Mouse (Mus musculus): ENCODE data around the gene Usf2.
"Not testable (repeated sequence)": the region's sequence is repeated elsewhere in the genome, so short reads cannot be mapped to it uniquely, and the experiment has no call there.

The Usf2 gene

DNA sequence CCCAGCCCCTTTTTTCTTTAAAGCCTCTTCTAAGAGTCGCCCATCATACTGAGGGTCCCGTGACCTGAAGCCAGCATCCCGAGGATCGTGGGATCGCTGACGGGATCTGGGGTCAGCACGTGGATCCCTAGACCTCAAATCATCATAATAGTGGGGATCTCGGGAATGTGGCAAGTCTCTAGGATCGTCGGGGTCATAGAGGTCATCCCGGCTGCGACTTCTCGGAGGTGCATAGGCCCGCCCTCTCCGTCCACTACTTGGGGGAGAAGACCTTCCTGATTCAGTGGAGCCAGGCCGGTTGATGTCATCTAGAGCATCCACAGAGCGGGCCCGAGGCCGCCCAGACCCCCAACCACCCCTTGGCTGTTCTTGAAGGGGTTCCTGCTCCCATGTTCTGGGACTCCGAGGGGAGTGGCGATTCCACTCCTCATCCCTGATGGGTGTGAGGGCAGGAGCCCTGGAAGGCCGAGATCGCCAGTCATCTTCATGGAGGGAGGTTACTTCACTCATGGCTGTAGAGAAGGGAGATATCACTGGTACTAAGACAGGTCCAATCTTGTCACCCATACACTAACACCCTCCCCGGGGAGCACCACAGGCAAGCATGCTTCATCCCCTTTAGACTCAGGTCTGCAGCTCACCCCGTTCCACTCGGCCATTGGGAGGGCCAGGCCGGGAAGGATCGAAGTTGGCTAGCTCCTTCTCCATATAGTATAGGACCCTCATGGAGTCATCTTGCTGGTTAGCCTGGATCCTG is 1.7 kb upstream of the Usf2 start:
- in situ Hi-C loops (cut with MseI, MboI): no loop called here

DNA sequence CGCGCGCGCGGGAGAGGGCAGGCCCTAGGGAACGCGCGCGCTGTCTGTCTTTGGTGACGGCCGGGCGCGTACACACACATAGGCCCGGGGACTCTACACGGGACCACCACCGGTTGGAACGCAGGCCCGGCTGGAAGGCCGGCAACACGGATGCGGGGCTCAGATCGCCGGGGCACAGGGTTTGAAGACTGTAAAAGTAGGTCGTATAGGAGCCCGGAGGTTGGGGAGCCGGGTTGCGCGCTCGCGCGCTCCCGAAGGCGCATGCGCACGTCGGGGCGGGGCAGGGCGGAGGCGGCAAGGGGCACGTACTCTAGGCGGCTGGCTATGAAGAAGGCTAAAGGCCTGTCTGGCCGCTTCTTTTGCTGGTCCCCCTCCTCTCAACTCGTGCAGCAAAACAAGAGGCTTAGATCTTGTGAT is 772 bp upstream of the Usf2 start:
- in situ Hi-C loops (cut with MseI, MboI): no loop called here

DNA sequence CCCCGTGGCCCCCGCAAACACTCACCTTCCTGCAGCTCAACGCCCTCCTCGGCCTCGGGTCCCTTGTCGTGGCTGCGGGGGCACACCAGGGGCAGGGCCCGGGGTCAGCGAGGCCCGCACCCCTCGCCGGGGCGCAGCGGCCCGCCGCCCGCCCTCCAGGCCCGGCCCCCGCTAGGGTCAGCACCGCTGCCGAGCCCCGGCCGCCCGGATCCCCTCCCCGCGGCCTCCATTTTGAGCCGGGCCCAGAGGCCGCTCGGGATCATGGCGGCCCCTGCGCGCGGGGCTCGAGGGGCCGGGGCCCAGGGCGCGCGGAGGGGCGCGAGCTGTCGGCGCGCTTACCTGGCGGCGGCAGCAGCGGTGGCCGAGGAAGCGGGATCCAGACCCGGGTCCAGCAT is 249 bp downstream of the Usf2 start:
- in situ Hi-C loops (cut with MseI, MboI): no loop called here

DNA sequence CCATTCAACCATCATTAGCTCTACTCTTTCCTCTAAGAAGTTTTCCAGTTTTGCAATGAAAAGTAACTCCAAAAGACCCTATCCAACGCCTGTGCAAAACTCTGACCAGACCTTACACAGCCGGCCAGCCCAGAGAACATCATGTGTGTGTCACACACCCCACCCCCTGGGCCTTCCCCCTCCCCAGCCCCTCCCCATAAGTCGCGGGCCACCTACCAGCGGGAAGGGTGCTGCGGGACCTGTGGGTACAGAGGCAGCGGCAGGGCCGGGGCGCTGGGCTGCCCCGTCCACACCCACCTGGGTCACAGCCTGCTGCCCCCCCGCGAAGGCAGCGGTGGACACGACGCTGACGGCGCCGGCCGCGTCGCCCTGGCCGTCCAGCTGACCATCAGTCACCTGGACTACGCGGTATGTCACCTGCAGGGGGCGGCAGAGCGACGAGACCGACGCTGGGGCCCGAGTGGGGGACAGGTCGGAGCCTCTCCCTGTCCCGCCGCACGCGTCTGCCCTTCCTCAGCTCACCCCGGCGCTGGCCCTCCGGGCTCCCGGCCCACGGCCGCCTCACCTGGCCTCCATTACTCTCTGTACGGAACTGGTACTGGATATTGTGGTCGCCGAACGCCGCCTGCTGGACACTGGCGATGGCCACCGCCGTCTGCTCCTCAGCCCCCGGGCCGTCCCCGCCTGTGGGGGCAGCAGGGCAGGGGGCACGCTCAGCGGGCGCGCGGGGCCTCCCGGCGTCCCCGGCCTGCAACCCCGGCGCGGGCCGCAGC is 833 bp downstream of the Usf2 start:
- in situ Hi-C loops (cut with MseI, MboI): no loop called here

DNA sequence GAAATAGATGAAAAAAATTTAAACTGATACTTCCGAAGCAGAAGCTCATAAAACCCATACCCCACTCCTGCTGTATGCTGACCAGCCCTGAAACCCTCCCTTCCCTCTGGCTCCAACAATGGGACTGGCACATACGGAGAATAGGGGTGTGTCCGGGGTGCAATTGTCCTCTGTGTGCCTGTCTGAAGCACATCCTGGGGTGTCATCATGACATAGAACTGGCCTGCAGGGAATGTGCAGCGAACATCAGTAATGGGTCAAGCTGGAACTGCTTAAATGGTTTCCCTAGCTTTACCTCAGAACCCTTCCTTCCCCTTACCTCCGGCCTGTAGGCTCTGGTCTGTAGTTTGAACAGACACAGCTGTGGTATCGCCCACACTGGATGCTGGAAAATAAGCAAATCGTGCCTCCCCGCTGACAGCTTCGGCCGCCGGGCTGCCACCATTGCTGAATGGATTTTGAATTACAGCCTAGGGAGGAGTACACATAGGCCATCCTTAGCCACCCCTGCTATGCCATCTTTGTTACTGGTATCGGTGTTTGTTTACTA is 1.6 kb downstream of the Usf2 start:
- in situ Hi-C loops (cut with MseI, MboI): no loop called here

DNA sequence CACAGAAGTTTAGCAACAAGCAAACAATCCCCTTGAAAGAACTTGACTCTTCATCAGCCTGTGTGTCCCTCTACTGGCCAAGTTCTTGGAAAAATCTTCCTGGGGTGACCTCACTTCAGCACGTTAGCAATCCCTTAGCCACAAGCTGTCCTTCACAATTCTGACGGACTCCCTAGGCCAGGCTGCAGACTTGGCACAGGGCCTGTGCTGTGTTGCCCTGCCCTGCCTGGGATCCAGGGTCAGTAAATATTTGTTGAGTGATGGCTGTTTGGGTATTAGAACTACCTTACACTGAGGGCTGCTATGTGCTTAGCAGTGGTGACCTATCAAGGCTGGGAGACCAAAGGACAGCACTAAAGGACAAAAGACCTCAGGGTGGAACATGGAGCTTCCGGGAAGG is 2.6 kb downstream of the Usf2 start:
- in situ Hi-C loops (cut with MseI, MboI): no loop called here

DNA sequence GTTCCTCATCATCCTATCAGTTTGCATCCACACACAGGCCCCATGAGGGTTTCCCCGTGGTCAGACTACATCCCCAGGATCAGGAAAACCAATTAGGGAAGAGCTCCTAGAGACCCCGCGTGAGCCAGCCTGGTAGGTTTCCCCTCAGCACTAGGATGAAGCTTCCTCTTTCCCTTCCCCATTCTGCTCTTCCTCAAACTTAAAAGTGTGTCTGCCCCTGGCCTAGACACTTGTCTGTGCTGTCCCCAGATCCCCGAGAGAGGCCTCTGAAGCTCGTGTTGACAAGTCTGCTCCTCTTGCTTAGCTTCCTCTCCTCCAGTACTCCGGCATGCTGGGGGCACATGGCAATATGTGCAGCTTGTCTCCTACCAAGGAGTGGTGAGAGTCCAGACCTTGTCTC is 3.1 kb downstream of the Usf2 start:
- in situ Hi-C loops (cut with MseI, MboI): no loop called here

DNA sequence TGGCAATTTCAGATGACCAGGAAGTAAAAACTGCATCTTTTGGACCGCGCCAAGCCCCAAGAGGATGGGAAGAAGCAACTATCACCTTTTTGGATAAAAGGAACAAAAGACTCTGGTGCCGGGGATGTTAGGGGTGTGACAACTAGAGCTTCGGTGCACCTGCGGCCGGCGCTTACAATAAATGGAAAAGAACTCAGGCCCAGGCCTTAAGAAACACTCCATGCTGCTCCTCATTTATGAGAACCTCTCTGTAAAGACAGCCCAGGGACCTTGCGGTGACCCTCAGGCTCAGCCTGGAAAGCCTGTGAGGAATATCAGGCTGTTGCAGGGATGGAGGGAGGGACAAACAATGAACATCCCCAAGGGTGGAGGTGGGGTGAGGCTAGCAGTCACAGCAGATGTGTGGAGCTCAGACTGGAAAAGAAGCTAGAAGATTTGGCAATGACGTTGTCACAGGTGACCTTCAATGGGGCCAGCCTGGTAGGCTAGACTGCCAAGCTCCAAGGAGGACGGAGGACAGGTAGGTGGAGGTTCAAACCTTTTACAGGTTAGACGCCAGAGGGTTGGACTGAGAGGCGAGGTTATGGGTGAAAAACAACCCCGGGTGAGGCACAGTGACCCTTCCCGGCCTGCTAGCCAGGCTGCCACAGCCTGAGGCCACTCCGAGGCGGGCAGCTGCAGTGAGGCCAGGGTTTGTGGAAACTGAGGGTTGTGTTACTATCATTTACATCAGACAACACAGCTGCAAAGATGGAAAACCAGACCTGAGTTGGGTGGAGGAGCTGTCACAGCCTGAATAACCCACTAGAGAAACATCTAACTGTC is 4.0 kb downstream of the Usf2 start:
- in situ Hi-C loops (cut with MseI, MboI): no loop called here

DNA sequence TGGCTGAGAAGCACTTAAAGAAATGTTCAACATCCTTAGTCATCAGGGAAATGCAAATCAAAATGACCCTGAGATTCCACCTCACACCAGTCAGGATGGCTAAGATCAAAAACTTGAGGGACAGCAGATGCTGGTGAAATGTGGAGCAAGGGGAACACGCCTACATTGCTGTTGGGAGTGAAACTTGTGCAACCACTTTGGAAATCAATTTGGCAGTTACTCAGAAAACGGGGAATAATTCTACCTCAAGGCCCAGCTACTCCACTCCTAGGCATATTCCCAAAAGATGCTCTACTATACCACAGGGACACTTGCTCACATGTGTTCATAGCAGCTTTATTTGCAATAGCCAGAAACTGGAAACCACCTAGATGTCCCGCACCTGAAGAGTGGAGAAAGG is 6.7 kb downstream of the Usf2 start:
- in situ Hi-C loops (cut with MseI, MboI): not testable (repeated sequence)

DNA sequence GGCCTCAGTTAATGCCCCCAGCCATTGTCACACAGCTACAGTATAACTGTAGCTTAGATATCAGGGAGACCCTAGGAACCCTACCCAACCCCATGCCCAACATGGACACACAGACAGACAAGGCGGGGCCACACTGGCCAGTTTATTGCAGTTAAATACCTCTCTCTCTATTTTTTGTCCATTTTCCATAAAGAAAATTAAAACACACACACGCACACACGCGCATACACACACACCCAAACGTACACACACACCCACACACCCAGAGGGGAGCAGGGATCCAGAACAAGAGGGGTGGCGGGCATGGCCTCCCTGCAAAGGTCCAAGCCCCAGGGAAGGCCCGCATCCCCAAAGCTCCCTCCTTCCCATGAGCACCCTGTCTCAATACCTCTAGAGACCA is 10.7 kb downstream of the Usf2 start:
- in situ Hi-C loops (cut with MseI, MboI): no loop called here

DNA sequence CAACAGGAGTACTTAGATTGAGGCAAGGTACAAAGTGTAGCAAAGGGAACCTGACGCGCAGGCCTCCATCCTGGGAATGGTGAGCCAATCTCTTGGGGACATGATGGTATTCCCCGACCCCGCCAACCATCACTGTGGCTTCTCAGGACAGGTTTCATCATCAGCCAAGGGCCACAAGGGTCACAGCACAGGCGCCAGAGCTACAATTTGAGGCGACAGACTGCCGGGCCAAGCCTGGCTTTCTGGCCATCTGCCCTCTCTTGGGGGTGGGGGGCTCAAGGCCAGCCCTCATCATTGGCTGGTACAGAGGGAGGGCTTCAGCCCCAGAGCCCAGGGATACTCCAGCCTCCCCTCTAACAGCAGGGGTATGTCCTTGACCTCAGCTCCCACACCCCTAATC is 11.1 kb downstream of the Usf2 start:
- in situ Hi-C loops (cut with MseI, MboI): not testable (repeated sequence)

DNA sequence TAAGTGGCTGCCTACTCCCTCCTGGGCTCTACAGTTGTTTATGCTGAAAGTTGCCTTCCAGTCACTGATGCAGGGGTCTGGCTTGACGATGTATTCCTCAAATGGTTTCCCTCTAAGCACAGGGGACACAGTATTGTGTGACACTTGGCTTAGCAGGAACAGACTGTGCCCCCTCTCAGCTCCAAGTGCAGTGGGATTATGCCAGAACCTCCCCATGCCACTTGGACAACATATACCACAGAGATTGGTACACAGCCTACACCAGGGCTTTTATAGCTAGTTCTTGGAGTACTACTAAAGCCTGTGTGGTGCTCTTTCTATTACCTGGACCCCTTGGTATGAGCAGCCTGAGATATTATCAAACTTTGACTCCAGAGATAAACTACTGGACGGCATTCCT is 11.9 kb downstream of the Usf2 start:
- in situ Hi-C loops (cut with MseI, MboI): not testable (repeated sequence)

DNA sequence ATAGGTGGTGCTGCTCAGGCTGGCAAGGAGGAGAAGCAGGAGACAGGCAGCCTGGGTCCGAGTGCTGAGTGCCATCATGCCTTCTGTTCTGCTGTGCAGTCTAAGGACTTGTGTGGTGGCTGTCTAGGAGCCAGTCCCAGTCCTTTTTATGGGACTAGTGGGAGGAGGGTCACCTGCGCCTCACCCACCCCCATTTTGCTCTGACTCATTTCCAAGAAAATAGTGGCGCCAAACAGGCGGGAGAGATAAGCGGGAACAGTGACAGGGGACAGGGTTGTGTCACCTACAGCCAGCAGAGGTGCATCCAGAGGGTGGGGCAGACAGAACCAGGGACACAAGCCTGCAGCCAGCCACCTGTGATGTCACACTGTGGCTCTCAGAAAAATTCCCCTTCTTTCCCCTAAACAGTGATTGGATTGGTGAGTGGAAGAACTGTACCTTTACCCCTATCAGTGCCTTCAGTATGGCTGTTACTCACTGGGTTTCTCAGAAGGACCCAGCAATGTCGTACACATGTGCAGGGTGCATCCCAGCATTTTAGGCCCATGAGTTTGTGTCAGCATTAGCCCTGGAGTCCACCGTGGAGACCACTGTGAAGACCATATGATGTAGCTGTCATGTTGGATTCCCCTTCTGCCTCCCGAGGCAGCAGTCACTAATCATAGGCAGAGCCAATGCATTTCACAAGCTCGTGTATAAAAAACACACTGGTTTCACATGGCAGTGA is 12.5 kb downstream of the Usf2 start, which contains the start of gene Hamp:
TSS of gene Hamp (minus strand) at position 124 of the 727 bp plus-strand sequence.
- in situ Hi-C loops (cut with MseI, MboI): no loop called here

DNA sequence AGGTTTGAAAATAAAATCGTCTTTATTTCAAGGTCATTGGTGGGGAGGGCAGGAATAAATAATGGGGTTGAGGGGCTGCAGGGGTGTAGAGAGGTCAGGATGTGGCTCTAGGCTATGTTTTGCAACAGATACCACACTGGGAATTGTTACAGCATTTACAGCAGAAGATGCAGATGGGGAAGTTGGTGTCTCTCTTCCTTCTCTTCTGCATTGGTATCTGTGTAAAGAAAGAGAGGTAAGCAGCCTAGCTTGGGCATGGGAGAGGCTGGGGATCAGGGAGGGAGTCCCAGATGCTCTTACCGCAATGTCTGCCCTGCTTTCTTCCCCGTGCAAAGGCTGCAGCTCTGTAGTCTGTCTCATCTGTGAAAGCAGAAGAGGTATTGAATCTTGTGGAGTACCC is 14.2 kb downstream of the Usf2 start:
- in situ Hi-C loops (cut with MseI, MboI): not testable (repeated sequence)

DNA sequence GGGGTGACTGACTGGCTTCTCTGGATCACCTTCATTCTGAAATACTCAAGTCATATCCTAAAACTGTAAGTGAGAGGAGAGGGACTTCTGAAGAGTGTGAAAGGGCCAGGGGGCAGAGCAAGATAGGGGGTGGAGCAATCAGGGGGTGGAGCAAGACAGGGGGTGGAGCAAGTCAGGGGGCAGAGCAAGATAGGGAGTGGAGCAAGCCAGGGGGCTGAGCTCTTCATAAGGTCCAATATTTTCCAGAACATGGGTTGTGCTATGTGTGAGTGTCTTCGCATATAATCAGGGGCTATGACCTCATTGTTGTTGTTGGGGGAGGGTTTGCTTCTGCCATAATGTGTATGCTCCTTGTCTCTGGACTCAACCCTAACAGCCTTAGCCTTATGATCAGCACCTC is 16.5 kb downstream of the Usf2 start:
- in situ Hi-C loops (cut with MseI, MboI): not testable (repeated sequence)

DNA sequence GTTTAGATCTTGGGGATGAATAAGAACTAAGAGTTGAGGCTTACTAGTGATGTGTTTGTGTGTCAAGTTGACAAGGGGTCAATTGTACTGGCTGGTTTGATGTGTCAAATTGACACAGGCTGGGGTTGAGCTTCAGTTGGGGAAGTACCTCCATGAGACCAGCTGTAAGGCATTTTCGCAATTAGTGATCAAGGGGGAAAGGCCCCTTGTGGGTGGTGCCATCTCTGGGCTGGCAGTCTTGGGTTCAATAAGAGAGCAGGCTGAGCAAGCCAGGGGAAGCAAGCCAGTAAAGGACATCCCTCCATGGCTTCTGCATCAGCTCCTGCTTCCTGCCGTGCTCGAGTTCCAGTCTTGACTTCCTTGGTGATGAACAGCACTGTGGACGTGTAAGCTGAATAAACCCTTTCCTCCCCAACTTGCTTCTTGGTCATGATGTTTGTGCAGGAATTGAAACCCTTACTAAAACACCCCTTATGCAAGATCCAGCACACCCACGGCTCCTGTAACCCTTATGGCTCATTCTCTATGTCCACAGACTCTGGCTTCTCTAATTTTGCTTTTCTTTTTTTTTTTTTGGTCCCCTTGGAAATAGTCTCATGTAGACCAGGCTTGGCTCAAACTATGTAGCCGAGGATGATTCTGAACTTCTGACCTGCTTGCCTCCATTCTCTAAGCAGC is 21.0 kb downstream of the Usf2 start:
- in situ Hi-C loops (cut with MseI, MboI): not testable (repeated sequence)

DNA sequence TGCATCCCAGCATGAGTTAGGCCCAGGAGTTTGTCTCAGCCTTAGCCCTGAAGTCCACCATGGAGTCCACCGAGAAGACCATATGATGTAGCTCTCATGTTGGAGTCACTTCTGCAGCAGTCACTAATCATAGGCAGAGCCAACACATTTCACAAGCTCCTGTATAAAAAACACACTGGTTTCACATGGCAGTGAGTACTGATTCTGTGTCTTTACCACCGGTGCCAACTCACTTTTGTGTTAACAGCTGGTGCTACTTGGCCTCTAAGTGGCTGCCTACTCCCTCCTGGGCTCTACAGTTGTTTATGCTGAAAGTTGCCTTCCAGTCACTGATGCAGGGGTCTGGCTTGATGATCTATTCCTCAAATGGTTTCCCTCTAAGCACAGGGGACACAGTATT is 32.0 kb downstream of the Usf2 start, which contains the start of gene Hamp2:
TSS of gene Hamp2 (minus strand) at position 101 of the 400 bp plus-strand sequence.
- in situ Hi-C loops (cut with MseI, MboI): not testable (repeated sequence)

DNA sequence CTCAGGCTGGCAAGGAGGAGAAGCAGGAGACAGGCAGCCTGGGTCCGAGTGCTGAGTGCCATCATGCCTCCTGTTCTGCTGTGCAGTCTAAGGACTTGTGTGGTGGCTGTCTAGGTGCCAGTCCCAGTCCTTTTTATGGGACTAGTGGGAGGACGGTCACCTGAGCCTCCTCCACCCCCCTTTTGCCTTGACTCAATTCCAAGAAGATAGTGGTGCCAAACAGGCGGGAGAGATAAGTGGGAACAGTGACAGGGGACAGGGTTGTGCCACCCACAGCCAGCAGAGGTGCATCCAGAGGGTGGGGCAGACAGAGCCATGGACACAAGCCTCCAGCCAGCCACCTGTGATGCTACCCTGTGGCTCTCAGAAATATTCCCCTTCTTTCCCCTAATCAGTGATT is 32.5 kb downstream of the Usf2 start:
- in situ Hi-C loops (cut with MseI, MboI): no loop called here

DNA sequence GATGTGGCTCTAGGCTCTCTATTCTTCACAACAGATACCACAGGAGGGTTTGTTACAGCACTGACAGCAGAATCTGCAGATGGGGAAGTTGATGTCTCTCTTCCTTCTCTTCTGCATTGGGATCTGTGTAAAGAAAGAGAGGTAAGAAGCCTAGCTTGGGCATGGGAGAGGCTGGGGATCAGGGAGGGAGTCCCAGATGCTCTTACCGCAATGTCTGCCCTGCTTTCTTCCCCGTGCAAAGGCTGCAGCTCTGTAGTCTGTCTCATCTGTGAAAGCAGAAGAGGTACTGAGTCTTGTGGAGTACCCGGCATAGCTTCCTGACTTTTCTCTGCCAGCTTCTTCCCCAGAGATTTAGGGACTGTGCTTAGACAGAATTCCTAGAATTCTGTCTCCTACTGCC is 34.1 kb downstream of the Usf2 start:
- in situ Hi-C loops (cut with MseI, MboI): not testable (repeated sequence)

DNA sequence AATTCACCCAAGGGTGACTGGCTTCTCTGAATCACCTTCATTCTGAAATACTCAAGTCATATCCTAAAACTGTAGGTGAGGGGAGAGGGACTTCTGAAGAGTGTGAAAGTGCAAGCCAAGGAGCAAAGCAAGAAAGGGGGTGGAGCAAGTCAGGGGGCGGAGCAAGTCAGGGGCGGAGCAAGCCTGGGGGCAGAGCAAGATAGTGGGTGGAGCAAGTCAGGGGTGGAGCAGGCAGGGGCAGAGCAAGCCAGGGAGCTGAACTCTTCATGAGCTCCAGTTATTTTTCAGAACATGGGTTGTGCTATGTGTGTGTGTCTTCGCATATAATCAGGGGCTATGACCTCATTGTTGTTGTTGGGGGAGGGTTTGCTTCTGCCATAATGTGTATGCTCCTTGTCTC is 36.4 kb downstream of the Usf2 start:
- in situ Hi-C loops (cut with MseI, MboI): no loop called here

DNA sequence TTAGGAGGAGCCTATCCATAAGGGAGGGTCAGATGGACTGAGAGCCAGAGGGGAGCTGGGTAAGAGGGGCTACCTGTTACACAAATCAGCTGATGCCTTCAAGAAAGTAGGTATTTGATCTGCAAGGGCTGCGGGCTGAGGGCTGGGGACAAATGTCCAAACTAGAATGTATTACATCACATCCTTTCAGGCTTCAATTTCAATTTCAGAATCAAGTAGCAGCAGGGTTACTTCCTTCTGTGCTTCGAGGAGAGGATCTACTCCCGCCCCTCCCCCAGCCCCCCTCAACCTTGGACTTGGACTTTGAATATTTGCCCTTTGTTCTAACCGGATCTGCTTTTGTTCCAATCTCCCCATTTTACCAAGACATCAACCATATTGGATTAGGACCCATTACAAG is 39.4 kb downstream of the Usf2 start:
- in situ Hi-C loops (cut with MseI, MboI): no loop called here

Measured in mouse trophoblast stem cell (cell line).